Mouse (Mus musculus): ENCODE measurements around the gene Rce1.

Rce1 gene

DNA sequence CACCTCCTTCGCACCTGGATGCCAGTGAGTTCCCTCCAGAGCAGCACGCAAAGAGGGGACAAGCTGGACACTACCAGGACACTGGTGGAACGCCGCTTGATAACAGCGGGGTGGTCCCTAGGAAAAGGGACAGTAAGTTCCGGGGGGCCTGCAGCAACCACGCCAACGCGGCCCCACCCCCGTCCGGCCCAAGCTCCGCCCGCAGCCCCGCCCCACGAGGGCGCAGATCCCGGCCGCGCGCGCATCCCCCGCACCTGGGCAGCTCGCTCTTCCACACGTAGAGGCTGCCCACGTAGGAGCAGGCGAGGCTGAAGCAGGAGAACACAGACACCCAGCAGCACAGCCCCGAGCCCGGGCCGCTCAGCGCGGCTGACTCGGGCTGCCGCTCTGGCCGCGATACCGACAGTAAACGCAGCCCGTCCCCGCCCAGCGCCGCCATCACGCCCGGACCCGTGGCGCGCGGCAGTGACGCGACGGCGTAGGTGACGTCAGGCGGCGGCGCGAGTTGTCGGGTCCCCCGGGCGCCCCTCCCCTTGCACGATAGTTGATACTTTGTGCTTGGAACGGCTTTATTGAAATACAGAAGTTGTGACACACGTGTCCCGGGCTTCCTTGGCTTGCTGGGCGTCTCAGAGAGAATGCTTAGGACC, at the start of gene Rce1:
Rce1 (minus strand) TSS at position 463 of the 650 bp plus-strand sequence.
- peak; percentile 93 to 95 for DNase-seq (ENCODE audit: low spot score in 2 of 2)

DNA sequence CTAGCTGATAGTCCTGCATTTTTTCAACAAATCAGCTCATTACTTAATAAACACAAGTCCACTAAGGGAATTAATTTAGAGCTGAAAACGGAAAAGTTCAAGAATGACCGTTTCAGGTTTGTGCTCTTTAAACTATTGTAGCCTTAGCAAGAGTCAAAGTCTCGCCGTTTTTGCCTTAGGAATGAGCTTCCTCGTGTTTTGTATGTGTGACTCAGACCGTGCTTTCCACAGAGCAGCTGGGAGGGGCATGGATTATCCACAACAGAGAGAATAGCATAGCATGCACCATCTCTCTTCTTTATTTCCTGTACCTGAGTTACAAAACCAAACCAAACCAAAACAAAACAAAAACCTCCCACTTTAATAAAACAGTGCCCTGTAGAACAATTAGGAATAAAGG, 47.0 kb upstream of the Rce1 start:
- DNase-seq (ENCODE audit: low spot score in 2 of 2), result no peak

DNA sequence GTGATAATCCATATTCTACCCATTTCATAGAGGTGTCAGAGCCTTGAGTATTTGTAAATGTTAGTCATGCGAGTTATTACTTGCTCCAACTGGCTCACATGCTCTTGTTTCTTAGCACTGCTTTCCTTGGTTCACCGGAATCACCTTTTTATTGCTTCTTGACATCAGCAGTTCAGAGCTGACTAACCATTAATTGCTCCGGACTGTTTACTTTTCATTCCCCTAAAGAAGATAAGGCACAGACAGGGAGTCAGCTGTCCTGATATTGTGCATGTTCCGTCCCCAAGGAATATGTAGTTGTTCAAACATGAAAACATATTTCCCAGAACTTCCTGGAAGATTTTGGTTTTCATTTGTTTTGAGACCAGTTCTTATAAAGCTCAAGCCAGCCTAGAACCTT, 45.3 kb upstream of the Rce1 start:
- no peak for DNase-seq (ENCODE audit: low spot score in 2 of 2)

DNA sequence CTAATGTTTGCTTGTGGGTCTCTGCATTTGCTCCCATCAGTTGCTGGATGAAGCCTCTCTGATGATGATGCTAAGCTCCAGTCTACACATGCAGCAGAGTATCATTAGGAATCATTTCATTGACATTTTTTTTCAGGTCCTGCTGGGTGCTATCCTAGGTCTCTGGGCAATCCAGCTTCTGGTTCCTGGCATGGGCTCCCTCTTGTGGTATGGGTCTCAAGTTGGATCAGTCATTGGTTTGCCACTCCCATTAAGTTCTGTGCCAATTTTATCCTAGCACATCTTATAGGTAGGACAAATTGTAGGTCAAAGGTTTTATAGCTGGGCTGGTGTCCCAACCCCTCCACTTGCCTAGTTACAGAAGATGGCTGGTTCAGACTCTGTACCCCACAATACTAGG, 41.4 kb upstream of the Rce1 start:
- no peak for DNase-seq (ENCODE audit: low spot score in 2 of 2)

DNA sequence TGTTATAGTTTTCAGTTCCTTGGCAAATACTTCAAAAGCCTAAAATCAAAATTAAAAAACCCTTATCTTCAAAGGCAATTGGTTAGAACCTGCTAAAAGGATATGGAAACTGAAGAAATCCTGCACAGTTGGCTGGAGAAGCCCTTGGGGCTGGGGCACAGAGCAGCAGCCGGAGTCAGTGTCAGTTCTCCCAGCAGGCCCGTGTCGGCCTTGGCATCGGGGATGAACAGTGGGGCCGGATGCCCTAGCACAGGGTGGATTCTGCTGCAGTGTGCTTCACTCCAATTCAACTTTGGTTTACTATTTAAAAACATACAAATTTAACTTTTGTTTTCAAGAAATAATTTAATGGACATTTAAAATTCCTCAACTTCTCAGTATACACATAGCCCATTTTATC, 32.7 kb upstream of the Rce1 start:
- no peak for DNase-seq (ENCODE audit: low spot score in 2 of 2)

DNA sequence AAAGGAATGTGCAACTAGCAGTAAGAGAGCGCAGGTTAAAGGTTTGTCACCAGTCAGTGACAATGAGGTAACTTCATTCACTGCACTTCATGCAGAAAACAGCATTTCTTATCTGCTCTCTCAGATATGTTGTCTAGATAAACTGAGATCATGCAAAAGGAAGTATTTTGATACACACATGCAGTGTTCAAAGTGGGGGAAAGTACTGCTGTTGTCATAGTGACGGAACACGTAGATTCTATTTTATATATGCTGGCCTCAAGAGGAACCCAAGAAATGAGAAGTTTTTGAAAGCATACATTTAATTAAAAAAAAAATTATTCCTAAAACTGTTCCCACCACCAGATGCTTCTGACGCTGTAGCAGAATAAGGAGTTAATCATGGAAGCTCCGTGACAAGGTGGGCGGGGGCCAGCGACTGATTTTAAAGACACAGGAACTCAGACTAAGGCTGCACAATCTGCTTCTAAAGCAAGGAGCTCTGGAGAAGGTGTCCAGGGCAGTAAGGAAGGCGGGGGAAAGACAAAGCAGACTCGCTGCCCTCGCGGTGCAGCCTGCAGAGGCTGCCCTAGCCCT, 21.6 kb upstream of the Rce1 start:
- no peak for DNase-seq (ENCODE audit: low spot score in 2 of 2)

DNA sequence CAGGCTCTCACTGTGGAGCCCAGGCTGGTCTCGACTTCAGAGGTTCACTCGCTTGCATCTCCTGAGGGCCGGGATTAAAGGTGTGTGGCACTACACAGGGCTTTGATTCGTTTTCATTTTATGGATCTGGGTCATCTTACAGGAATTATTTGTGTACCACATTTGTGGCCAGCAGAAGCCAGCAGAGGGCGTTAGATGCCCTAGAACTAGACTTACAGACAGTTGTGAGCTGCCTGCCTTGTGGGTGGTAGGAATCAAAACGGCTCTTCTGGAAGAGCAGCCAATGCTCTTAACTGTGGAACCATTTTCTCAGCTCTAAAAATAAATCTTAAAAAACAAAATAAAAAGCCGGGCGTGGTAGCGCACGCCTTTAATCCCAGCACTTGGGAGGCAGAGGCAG, 18.8 kb upstream of the Rce1 start:
- DNase-seq (ENCODE audit: low spot score in 2 of 2), result no peak

DNA sequence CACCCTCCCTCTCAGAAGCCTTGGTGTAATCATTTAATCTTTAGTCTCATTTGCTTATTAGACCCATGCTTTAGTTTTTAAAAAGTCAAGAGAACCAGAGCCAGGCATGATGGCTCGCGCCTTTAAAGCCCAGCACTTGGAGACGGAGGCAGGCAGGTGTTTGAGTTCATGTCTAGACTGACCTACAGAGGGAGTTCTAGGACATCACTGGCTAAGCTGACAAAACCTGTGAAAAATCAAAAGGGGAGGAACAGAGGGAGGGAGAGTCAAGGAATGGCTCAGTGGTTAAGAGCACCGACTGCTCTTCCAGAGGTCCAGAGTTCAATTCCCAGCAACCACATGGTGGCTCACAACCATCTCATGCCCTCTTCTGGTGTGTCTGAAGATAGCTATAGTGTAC, 10.5 kb upstream of the Rce1 start:
- DNase-seq (ENCODE audit: low spot score in 2 of 2), result no peak

DNA sequence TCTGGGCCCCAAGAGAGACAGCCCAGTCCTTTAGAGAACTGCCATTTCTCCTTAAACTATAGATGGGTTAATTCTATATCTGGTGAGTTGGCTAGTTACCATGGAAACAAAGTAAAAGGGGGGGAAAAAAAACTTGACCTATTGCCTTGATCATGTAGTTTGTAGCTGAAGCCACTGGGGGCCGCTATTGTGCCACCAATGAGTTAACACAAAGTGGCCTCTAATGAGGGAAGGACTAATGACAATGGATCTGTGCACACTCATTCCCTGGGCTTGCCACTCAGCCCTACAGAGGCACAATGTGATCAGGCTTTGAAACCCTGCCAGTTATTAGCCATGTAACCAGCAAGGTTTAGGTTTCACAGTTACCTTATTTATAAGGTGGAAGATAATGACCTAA, 3.4 kb upstream of the Rce1 start:
- peak; percentile 44 to 80 for DNase-seq (ENCODE audit: low spot score in 2 of 2)

DNA sequence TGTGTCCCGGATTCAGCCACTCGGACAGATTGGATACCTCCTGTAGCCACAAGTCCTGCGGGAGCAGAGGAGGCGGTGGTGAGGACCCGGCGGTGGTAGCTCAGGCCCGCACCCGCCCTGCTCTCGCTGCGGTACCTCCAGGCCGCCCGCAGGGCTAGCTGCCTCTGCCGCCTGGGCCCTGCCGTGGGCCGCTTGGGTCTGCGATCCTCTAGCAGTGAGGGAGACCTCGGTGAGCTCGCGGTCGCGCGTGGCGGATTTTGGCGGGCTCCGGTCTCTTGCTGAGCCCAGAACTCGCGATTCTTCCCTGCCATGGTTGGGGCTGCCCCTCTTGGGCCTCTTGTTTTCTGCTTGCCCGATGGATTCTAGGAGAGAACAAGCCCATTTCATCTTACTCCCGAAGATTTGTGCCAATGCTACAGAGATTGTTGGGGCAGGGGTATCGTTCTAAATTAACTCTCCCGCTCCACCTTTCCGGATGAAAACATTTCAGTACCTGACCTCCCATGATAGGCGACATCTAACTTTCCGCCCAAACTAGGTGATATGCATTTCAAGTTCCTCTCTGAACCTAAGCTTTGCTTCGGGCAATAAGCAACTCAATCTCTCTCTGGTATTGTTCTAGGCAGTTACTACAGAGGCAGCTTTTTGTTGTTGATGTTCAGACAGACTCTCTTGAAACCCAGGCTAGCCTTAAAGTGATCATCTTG, 541 bp upstream of the Rce1 start:
- DNase-seq (ENCODE audit: low spot score in 2 of 2), result peak; percentile 8 to 61

DNA sequence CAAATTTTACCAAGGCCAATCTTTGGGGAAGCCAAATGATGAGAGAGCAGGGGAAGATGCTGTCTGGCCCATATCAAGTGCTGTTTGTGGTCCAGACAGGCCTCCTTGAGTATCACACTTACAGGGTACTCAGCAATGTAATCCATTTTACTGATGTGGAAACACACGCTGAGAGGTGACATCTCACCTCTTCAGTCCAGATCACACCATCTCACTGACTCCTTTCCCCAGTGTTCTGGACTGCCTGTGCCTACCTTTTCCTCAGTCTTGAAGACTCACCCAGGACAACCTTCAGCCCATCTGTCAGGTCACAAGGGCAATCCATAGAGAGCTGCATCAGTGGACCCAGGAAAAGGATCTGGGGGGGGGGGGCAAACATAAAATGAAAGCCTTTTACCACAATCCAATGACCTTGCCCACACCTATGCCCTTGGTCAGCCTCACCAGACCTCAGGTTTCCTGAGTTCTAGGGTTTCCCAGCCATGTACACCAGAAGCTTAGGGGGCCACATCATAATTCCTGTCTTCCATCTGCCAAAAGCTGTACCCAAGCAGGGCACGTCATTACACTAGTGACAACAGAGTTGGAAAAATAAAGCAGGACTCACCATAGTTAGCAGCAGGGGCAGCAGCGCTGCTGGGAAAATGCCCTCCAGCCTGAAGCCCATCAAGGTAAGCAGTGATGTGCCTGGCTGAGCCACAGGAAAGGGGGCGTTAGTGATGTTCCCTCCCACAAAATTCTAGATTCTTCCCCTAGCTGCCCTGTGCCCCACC, 849 bp downstream of the Rce1 start:
- no peak for DNase-seq (ENCODE audit: low spot score in 2 of 2)

DNA sequence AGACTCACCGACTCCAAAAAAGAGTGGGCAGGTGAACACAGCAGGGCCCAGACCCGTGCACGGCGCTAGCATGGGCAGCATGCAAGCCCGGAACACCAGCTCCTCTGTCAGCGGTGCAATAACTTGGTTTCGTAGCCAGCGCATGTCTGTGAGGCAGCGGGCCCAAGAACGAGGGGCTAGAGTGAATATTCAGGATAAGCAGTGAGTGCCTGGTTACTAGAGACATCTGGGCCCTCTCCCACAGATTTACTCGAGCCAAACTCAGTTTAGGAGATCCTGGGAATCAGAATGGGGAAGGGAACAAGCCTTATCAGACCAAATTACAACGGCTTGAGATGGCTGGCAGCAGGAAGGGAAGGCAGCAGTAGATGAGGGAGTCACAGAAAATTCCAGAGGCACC, 1.4 kb downstream of the Rce1 start:
- no peak for DNase-seq (ENCODE audit: low spot score in 2 of 2)

DNA sequence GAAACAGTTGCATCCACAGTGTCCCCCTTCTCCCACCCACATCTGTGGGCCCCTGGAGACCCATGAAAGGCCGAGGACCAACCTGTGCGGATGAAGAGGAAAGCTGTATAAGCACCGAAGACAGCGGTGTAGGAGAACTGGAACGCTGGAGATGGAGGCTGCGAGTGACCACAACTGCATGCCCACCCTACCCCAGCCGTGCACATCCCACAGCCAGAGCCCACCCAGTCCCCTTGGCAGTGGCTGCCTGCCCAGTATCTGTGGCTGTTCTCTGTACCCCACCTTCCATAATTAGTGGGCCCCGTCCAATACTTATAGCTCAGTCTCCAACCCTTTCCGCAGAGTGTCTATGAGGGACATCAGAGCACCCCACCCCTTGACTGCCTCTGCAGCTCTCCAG, 2.0 kb downstream of the Rce1 start:
- DNase-seq (ENCODE audit: low spot score in 2 of 2), result no peak

DNA sequence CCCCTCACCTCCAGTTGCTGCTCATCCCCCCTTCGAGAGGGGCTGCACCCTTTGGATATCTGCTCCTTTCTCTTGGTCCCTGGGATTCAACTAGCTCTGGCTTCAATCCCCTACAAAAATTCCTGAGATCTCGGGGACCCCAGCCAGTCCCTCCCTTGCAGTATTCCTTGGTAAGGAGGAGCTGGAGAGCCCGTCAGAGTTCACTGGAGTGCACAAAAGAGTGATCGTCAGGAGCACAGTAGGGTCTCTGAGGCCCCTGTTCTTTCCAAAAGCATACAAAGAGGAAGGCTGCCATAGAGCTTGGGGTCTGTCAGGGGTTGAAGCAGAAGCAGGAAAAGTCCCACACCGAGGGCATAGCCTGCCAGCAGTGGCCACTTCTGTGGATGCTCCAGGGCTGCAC, 2.7 kb downstream of the Rce1 start:
- no peak for DNase-seq (ENCODE audit: low spot score in 2 of 2)

DNA sequence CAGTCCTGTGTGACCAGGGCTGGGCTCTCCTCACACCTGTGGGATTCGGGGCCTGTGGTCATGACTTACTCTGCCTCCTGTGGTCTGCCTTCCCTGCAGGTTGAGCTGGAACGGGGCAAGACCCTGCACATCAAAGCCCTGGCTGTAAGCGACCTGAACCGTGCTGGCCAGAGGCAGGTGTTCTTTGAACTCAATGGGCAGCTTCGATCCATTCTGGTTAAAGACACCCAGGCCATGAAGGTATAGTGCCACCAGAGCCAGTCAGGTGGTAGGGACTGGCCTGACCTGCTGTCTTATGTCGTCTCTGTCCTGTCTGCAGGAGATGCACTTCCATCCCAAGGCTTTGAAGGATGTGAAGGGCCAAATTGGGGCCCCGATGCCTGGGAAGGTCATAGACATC, 4.7 kb downstream of the Rce1 start:
- no peak for DNase-seq (ENCODE audit: low spot score in 2 of 2)

DNA sequence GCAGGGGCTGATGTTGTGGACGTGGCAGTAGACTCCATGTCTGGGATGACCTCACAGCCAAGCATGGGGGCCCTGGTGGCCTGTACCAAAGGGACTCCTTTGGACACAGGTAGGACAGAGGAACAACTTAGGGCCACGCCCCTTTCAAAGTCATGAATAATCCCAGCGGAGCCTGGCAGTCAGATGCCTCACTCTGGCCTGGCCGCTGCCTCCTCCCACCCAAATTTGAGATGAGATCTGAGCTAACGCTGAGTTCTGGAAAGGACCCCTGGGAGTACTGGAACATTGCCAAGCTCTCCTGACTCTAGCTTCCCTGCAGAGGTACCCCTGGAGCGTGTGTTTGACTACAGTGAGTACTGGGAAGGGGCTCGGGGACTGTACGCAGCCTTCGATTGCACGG, 6.0 kb downstream of the Rce1 start:
- DNase-seq (ENCODE audit: low spot score in 2 of 2), result peak in 1 of 2 experiments; percentile 13

DNA sequence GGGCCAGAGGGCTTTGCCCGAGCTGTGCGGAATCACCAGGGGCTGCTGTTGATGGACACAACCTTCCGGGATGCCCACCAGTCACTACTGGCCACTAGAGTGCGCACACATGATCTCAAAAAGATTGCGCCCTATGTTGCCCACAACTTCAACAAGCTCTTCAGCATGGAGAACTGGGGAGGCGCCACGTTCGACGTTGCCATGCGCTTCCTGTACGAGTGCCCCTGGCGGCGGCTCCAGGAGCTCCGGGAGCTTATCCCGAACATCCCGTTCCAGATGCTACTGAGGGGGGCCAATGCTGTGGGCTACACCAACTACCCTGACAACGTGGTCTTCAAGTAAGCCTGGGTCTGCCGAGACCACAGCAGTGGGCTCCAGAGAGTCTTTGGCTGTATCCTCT, 7.3 kb downstream of the Rce1 start:
- DNase-seq (ENCODE audit: low spot score in 2 of 2), result no peak

DNA sequence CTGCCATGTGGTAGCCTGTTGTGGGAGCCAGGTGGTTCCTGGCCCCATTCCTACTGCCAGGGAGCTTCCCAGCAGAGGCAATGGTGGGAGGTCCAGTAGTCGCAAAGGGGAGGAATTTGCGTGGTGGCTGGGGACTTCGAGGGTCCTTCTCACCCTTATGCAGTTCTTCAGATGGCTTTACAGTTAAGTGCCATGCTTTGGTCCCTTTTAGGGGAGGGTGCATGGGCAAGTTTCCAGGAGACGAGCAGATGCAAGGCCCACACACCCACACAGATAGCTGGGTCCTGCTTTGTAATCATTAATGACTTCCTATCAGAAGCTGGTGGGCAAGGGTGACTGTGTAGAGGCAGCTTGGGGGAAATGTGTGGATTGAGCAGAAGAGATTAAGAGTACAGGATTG, 8.9 kb downstream of the Rce1 start:
- DNase-seq (ENCODE audit: low spot score in 2 of 2), result no peak

DNA sequence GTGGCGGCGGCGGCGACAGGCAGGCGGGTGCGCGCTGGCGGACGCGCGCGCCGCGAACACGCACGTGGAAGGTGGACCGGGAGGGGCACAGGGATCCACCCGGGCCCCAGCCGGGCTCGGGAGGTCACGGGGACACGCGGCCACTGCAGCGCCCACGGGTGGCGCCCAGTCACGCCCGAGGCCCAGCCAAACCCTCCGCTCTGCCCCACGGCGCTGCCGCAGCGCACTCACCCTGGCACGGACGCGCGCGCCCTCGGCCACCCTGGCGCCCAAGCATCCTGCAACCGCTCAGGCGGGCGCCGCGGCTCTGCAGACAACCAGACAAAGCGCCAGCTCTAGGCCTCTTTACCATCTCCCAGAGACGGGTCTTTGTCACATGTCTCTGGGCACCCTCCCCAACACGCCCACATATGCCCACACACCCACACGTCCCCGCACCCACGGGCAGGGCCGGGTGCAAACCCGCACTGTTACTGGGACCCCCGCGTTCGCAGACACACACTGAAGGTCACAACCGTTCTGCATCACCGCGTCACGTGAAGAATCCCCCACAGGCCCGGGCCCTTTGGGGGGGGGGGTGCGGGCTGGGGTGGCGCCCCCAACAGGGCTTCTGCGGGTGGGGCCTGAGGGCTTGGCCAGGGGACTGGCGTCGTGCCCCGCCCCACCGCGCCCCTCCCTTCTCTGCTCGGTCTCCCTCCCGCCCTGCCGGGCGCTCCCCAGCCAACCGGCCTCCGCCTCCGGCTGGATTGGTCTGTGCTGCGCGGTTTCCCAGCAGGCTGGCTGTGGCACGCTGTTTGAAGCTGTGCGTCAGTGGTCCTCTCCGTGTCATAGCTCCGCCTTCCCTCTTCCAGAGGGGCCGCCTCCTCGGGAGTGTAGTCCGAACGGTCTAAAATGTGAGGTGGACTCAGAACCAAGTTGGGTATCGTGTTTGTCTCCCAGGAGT, 10.0 kb downstream of the Rce1 start, which contains the start of gene Lrfn4:
Lrfn4 (minus strand) TSS at position 517 of the 943 bp plus-strand sequence.
- DNase-seq (ENCODE audit: low spot score in 2 of 2), result peak; percentile 56 to 74

DNA sequence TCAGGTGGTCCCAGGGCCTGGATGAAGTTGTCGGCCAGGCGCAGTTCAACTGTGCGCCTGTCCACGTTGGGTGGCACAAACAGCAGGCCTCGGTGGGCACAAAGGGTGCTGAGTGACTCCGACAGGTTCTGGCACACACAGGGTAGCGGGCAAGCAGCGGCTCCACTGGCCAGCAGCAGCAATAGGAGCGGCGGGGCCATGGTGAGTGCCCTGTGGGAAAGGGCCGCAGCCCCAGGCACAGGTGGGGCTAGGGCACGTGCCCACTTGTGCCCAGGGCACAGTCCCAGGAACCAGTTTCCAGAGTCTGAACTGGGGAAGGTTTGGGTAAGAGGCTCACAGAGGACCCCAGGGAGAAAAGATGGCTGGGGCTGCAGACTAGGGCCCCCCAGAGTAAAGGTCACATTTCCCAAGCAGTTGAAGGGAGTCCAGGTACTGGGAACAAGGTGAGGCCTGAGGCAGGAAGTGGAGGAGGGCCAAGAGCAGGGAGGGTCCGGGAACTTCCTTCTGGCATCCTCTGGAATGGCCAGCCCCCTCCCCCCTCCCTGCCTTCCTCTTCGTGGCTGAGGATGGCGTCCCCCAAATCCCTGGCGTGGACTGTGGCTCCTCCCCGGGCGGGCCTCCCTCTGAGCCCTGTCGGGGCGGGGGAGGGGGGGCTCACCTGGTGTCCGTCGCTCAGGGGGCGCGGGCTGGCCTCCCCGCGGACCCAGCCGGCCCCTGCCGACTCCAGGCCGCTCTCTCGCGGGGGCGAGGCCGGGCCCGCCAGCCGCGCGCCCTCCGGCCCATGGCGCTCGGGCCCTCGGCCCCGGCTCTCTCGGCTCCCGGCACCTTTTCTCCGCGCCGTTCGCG, 10.9 kb downstream of the Rce1 start:
- DNase-seq (ENCODE audit: low spot score in 2 of 2), result peak in 1 of 2 experiments; percentile 22
